Mouse (Mus musculus): ENCODE results near the gene Timeless.

DNA sequence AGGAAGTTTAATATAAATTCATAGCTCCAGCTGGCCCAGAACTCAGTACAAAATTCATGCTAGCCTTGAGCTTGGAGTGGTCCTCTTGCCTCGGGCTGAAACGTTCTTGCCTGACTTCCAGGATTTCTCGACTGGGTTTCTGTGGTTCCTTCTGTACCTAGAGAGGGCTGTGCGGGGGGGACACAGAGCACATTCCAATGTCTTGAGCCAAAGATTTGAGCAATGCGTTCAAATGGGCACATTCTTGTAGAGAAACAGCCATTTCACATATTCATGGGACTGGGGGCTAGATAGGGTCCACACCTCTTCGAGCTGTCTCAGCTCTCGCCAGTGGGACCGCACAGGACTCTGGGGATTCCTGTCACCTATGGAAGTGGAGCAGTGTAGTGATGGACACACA, 24.1 kb downstream of the Timeless start:
- TF ChIP-seq POLR2A (IDR thresholded peaks at IDR 0.05; ENCODE audit: low read depth, low read length) = no peak
- TF ChIP-seq CTCF (IDR thresholded peaks at IDR 0.05; ENCODE audit: extremely low read depth, insufficient read depth, insufficient read length, insufficient replicate concordance) = no peak
